Mouse (Mus musculus) G1E (cell line): ENCODE results near the gene Myo1c. TPM values are rescaled to one million over a fixed set of nuclear protein-coding genes. Genes with fewer than 3 reads are reported as not detected.

Experiments used
- ATAC-seq: 2 replicates; pipeline ENCODE4 v1.8.0; 2016; ENCODE audit warnings: mild to moderate bottlenecking; ENCODE audit not compliant: insufficient number of reproducible peaks, poor library complexity, low FRiP score, severe bottlenecking; ENCODE audit errors: extremely low read depth
- DNase-seq: peaks from one replicate; pipeline ENCODE4 v3.0.0; 2012; ENCODE audit warnings: low spot score
- H3K27me3 ChIP-seq: 2 replicates; pipeline ENCODE4 v1.6.1; 2012; ENCODE audit warnings: mild to moderate bottlenecking, low read length, inconsistent platforms; ENCODE audit not compliant: insufficient read depth
- H3K36me3 ChIP-seq: replicated peaks from 2 replicates; pipeline ENCODE3; 2012; ENCODE audit warnings: mild to moderate bottlenecking, inconsistent platforms
- H3K4me1 ChIP-seq: 2 replicates; pipeline ENCODE4 v1.6.1; 2012; ENCODE audit warnings: low read depth, low read length, inconsistent platforms, mixed read lengths; ENCODE audit not compliant: insufficient read depth
- H3K4me3 ChIP-seq: 2 replicates; pipeline ENCODE4 v1.5.1; 2012; ENCODE audit warnings: low read depth, mild to moderate bottlenecking, inconsistent platforms, low read length, moderate library complexity, mixed read lengths
- H3K9me3 ChIP-seq: replicated peaks from 2 replicates; pipeline ENCODE4 v1.6.1; 2012; ENCODE audit warnings: inconsistent platforms
- CTCF ChIP-seq: IDR thresholded peaks from 2 replicates; pipeline ENCODE4 v1.5.1; 2012; ENCODE audit warnings: low read depth, low read length, inconsistent platforms, mixed read lengths
- GATA1 ChIP-seq: IDR thresholded peaks from 2 replicates; pipeline ENCODE4 v1.6.1; 2012; ENCODE audit warnings: borderline replicate concordance, low read length, inconsistent platforms, mixed read lengths
- GATA2 ChIP-seq: IDR thresholded peaks from 2 replicates; pipeline ENCODE4 v1.6.1; 2012; ENCODE audit warnings: low read depth, low read length, inconsistent platforms, borderline replicate concordance
- POLR2AphosphoS5 ChIP-seq: IDR thresholded peaks from 2 replicates; pipeline ENCODE4 v1.6.1; 2012; ENCODE audit warnings: low read depth, low read length, inconsistent platforms; ENCODE audit not compliant: insufficient replicate concordance
- TAL1 ChIP-seq: conservative IDR thresholded peaks from 2 replicates; pipeline ENCODE4 v1.6.1; 2012; ENCODE audit warnings: low read depth, low read length, inconsistent platforms, mixed read lengths
- polyA plus RNA-seq: library from polyadenylated mRNA; stranded (reverse); fragments of >175 nt; gene quantifications from 2 replicates; pipeline ENCODE4 v1.2.3, GENCODE M21; 2012
- total RNA-seq, 2 experiments: library from RNA; stranded (forward) in 1 of 2; stranded (reverse) in 1 of 2; fragments of 200-1000 nt in 1 of 2; fragments of >200 nt in 1 of 2; fragmentation: Nextera tagmentation in 1 of 2; gene quantifications; 2 replicates each; pipeline ENCODE4 v1.2.3; 2014 to 2017

Myo1c gene
- total and polyA plus RNA-seq, 3 experiments: 24.0 to 38.6 (median 35.0) TPM

GRCm38 (mm10) chr11:75703748-75704147, 53.4 kb downstream of the Myo1c start:
- Histone ChIP-seq H3K4me3 (no peak overlapping the region), H3K36me3 (peaks cover 88% of the 10 kb centered on the region), H3K4me1 (peaks cover 3% of the 10 kb centered on the region; the same call in 1 of the 2 replicates), H3K27me3 (no peaks in the 10 kb centered on the region), H3K9me3 (no peaks in the 10 kb centered on the region)
- DNase-seq (no peak), ATAC-seq (no peak)
- TF ChIP-seq TAL1 (no peak), CTCF (no peak), GATA2 (no peak), GATA1 (no peak), POLR2AphosphoS5 (no peak)

GRCm38 (mm10) chr11:75713949-75714348, 63.6 kb downstream of the Myo1c start:
- no peak for ATAC-seq
- DNase-seq: no peak
- TF ChIP-seq CTCF (0 out of 2 replicates have a peak, but pooled peaks have one; percentile 30), POLR2AphosphoS5 (no peak), TAL1 (no peak), GATA2 (no peak), GATA1 (no peak)
- no peaks in the 10 kb centered on the region for H3K4me1 ChIP-seq
- no peaks in the 10 kb centered on the region for H3K9me3 ChIP-seq
- no peaks in the 10 kb centered on the region for H3K36me3 ChIP-seq
- H3K4me3 ChIP-seq: no peak overlapping the region
- H3K27me3 ChIP-seq: 0 out of 2 replicates have a peak, but pooled peaks cover 2% of the 10 kb centered on the region

GRCm38 (mm10) chr11:75715556-75715955, 65.3 kb downstream of the Myo1c start:
- no peaks in the 10 kb centered on the region for H3K4me1 ChIP-seq
- DNase-seq: no peak
- H3K36me3 ChIP-seq: no peaks in the 10 kb centered on the region
- H3K4me3 ChIP-seq: no peak overlapping the region
- H3K27me3 ChIP-seq: peaks cover 10% of the 10 kb centered on the region
- no peak for TF ChIP-seq CTCF
- TF ChIP-seq GATA2: no peak
- no peak for TF ChIP-seq POLR2AphosphoS5
- no peak for TF ChIP-seq GATA1
- no peak for TF ChIP-seq TAL1
- no peak for ATAC-seq
- H3K9me3 ChIP-seq: peaks cover 2% of the 10 kb centered on the region

GRCm38 (mm10) chr11:75716661-75717325, 66.5 kb downstream of the Myo1c start:
- no peak for TF ChIP-seq POLR2AphosphoS5
- TF ChIP-seq GATA1: no peak
- no peak for TF ChIP-seq CTCF

DNA sequence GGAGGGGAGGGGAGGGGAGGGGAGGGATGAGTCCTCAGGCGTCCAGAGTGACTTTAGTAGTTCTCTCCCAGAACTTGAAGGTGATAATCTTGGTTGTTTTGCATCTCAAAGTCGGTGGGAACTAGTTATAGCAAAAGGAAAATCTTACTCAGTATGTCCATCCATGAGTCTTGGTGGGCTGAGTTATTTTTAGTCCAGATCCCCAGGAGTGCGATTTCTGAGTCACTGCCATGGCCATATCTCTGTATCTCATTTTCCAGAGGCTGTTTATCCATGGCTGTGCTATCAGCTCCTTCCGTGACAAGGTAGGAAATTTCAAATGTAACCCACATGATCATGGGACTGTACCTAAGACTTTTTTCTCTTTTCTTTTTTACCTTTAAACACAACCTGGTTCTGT, 72.0 kb downstream of the Myo1c start:
- peaks cover 10% of the 10 kb centered on the region for H3K9me3 ChIP-seq
- DNase-seq: no peak
- H3K4me1 ChIP-seq: 0 out of 2 replicates have a peak, but pooled peaks cover 2% of the 10 kb centered on the region
- H3K4me3 ChIP-seq: no peak overlapping the region
- TF ChIP-seq CTCF: no peak
- no peak for TF ChIP-seq POLR2AphosphoS5
- no peak for TF ChIP-seq GATA1
- no peak for TF ChIP-seq TAL1
- TF ChIP-seq GATA2: no peak
- H3K36me3 ChIP-seq: no peaks in the 10 kb centered on the region
- peaks cover 11% of the 10 kb centered on the region for H3K27me3 ChIP-seq
- no peak for ATAC-seq

More at GRCm38 (mm10) chr11:75716661-75717325, 66.5 kb downstream of the Myo1c start:
- Histone ChIP-seq H3K4me1 (no peaks in the 10 kb centered on the region), H3K27me3 (peaks cover 14% of the 10 kb centered on the region), H3K9me3 (peaks cover 10% of the 10 kb centered on the region), H3K36me3 (no peaks in the 10 kb centered on the region), H3K4me3 (no peak overlapping the region)
- DNase-seq: no peak
- ATAC-seq: no peak

Other genes starting within 250 kb of the Myo1c start
- gene Serpinf1, start 227.8 kb upstream of the Myo1c start, total RNA-seq (2014; fragmentation: Nextera tagmentation): not detected in 2 replicates
- gene Serpinf1, start 227.8 kb upstream of the Myo1c start, total RNA-seq (2017): 0.38 TPM in 1 of 2 replicates, not detected in the other
- not detected in 2 replicates for gene Serpinf1, start 227.8 kb upstream of the Myo1c start, polyA plus RNA-seq
- not detected in 2 replicates for gene Serpinf2, start 210.9 kb upstream of the Myo1c start, total RNA-seq (2014; fragmentation: Nextera tagmentation)
- gene Serpinf2, start 210.9 kb upstream of the Myo1c start, total RNA-seq (2017): 0.33 and 0.41 TPM in 2 replicates
- gene Serpinf2, start 210.9 kb upstream of the Myo1c start, polyA plus RNA-seq: 0.03 TPM in 1 of 2 replicates, not detected in the other
- gene Wdr81, start 195.8 kb upstream of the Myo1c start, total RNA-seq (2014; fragmentation: Nextera tagmentation): 6.3 and 12.3 TPM in 2 replicates
- 15.0 and 17.4 TPM in 2 replicates for gene Wdr81, start 195.8 kb upstream of the Myo1c start, total RNA-seq (2017)
- 18.7 and 20.5 TPM in 2 replicates for gene Wdr81, start 195.8 kb upstream of the Myo1c start, polyA plus RNA-seq
- 1.7 TPM in 1 of 2 replicates, not detected in the other for gene Tlcd2, start 188.8 kb upstream of the Myo1c start, total RNA-seq (2014; fragmentation: Nextera tagmentation)
- 0.58 and 1.8 TPM in 2 replicates for gene Tlcd2, start 188.8 kb upstream of the Myo1c start, total RNA-seq (2017)
- not detected in 2 replicates for gene Tlcd2, start 188.8 kb upstream of the Myo1c start, polyA plus RNA-seq
- gene Prpf8, start 163.7 kb upstream of the Myo1c start, total RNA-seq (2014; fragmentation: Nextera tagmentation): 537 and 539 TPM in 2 replicates
- gene Prpf8, start 163.7 kb upstream of the Myo1c start, total RNA-seq (2017): 147 and 150 TPM in 2 replicates
- gene Prpf8, start 163.7 kb upstream of the Myo1c start, polyA plus RNA-seq: 55.3 and 90.1 TPM in 2 replicates
- gene Rilp, start 140.4 kb upstream of the Myo1c start, total RNA-seq (2014; fragmentation: Nextera tagmentation): 1.1 and 1.2 TPM in 2 replicates
- 0.29 and 0.49 TPM in 2 replicates for gene Rilp, start 140.4 kb upstream of the Myo1c start, total RNA-seq (2017)
- gene Rilp, start 140.4 kb upstream of the Myo1c start, polyA plus RNA-seq: 0.18 and 0.25 TPM in 2 replicates
- not detected in 2 replicates for gene Scarf1, start 137.0 kb upstream of the Myo1c start, total RNA-seq (2014; fragmentation: Nextera tagmentation)
- gene Scarf1, start 137.0 kb upstream of the Myo1c start, total RNA-seq (2017): 0.11 TPM in 1 of 2 replicates, not detected in the other
- gene Scarf1, start 137.0 kb upstream of the Myo1c start, polyA plus RNA-seq: 0.03 and 0.08 TPM in 2 replicates
- gene Slc43a2, start 118.8 kb upstream of the Myo1c start, total RNA-seq (2014; fragmentation: Nextera tagmentation): 11.5 and 14.2 TPM in 2 replicates
- 3.8 and 4.2 TPM in 2 replicates for gene Slc43a2, start 118.8 kb upstream of the Myo1c start, total RNA-seq (2017)
- 5.3 and 7.5 TPM in 2 replicates for gene Slc43a2, start 118.8 kb upstream of the Myo1c start, polyA plus RNA-seq
- 97.5 and 111 TPM in 2 replicates for gene Pitpna, start 62.4 kb upstream of the Myo1c start, total RNA-seq (2014; fragmentation: Nextera tagmentation)
- 33.0 and 43.2 TPM in 2 replicates for gene Pitpna, start 62.4 kb upstream of the Myo1c start, total RNA-seq (2017)
- gene Pitpna, start 62.4 kb upstream of the Myo1c start, polyA plus RNA-seq: 24.5 and 32.3 TPM in 2 replicates
- 42.2 and 56.7 TPM in 2 replicates for gene Inpp5k, start 19.5 kb upstream of the Myo1c start, total RNA-seq (2014; fragmentation: Nextera tagmentation)
- gene Inpp5k, start 19.5 kb upstream of the Myo1c start, total RNA-seq (2017): 26.0 and 29.9 TPM in 2 replicates
- gene Inpp5k, start 19.5 kb upstream of the Myo1c start, polyA plus RNA-seq: 29.8 and 40.2 TPM in 2 replicates
- 44.1 and 45.6 TPM in 2 replicates for gene Crk, start 28.8 kb downstream of the Myo1c start, total RNA-seq (2014; fragmentation: Nextera tagmentation)
- gene Crk, start 28.8 kb downstream of the Myo1c start, total RNA-seq (2017): 52.5 and 61.2 TPM in 2 replicates
- 98.0 and 129 TPM in 2 replicates for gene Crk, start 28.8 kb downstream of the Myo1c start, polyA plus RNA-seq
- gene Ywhae, start 82.4 kb downstream of the Myo1c start, total RNA-seq (2014; fragmentation: Nextera tagmentation): 1,033 and 1,159 TPM in 2 replicates
- gene Ywhae, start 82.4 kb downstream of the Myo1c start, total RNA-seq (2017): 118 and 219 TPM in 2 replicates
- 489 and 577 TPM in 2 replicates for gene Ywhae, start 82.4 kb downstream of the Myo1c start, polyA plus RNA-seq
- gene Doc2b, start 145.5 kb downstream of the Myo1c start, total RNA-seq (2014; fragmentation: Nextera tagmentation): not detected in 2 replicates
- 0.06 TPM in 1 of 2 replicates, not detected in the other for gene Doc2b, start 145.5 kb downstream of the Myo1c start, total RNA-seq (2017)
- gene Doc2b, start 145.5 kb downstream of the Myo1c start, polyA plus RNA-seq: not detected in 2 replicates